14 mouse cellular contexts compared by ENCODE assay signal in genomic region chr6:120529123-120529522, GRCm38 (mm10). TPM values are rescaled to one million over a fixed set of nuclear protein-coding genes. Genes with fewer than 3 reads are reported as not detected.
DNase-seq lines count a peak whose midpoint lies in the region; ATAC-seq lines count a peak whose summit lies in the region.
"Had no signal": no experiment of that assay in that cellular context is flagged by ENCODE, and none has a peak within 500 bp of the region (broad histone marks: within the 10 kb centered on the region; RNA-seq: fewer than 3 reads in every experiment).

No protein-coding gene starts in this region.

- no peak overlapping the region for H3K27ac ChIP-seq in hindbrain, embryonic 12.5 days
- no peak overlapping the region for H3K27ac ChIP-seq in hindbrain, embryonic 14.5 days
- no peak overlapping the region for H3K27ac ChIP-seq in embryonic facial prominence, embryonic 14.5 days (replicated peaks; ENCODE audit: low read depth, low read length)
- H3K27ac ChIP-seq in neural tube, embryonic 15.5 days (replicated peaks) = no peak overlapping the region
- H3K27ac ChIP-seq: embryonic facial prominence, embryonic 12.5 days had no signal

- no peaks in the 10 kb centered on the region for H3K9me3 ChIP-seq in hindbrain, embryonic 12.5 days (replicated peaks)
- no peaks in the 10 kb centered on the region for H3K9me3 ChIP-seq in hindbrain, embryonic 14.5 days (ENCODE audit: control insufficient read depth, low read length)
- no peaks in the 10 kb centered on the region for H3K9me3 ChIP-seq in embryonic facial prominence, embryonic 14.5 days (ENCODE audit: control insufficient read depth, low read length)
- no peaks in the 10 kb centered on the region for H3K9me3 ChIP-seq in neural tube, embryonic 15.5 days (replicated peaks)
- H3K9me3 ChIP-seq: embryonic facial prominence, embryonic 12.5 days; limb, embryonic 15.5 days had no signal

- 78% methylated on average over 4 of the region's 4 CpGs for WGBS in hindbrain, embryonic 12.5 days
- WGBS in hindbrain, embryonic 14.5 days = 79% methylated on average over 4 of the region's 4 CpGs
- 57% methylated on average over 4 of the region's 4 CpGs for whole genome bisulfite sequencing in embryonic facial prominence, embryonic 14.5 days
- WGBS in neural tube, embryonic 15.5 days = 73% methylated on average over 4 of the region's 4 CpGs

- no peak overlapping the region for H3K4me3 ChIP-seq in hindbrain, embryonic 12.5 days
- no peak overlapping the region for H3K4me3 ChIP-seq in hindbrain, embryonic 14.5 days (replicated peaks; ENCODE audit: low read length)
- no peak overlapping the region for H3K4me3 ChIP-seq in embryonic facial prominence, embryonic 14.5 days (ENCODE audit: low read depth, low read length)
- H3K4me3 ChIP-seq in neural tube, embryonic 15.5 days (replicated peaks) = no peak overlapping the region; the same call in 1 of the 2 replicates
- H3K4me3 ChIP-seq: embryonic facial prominence, embryonic 12.5 days; limb, embryonic 15.5 days had no signal

- H3K36me3 ChIP-seq in hindbrain, embryonic 12.5 days = no peaks in the 10 kb centered on the region
- no peaks in the 10 kb centered on the region for H3K36me3 ChIP-seq in hindbrain, embryonic 14.5 days (replicated peaks; ENCODE audit: control insufficient read depth, insufficient read depth)
- H3K36me3 ChIP-seq in embryonic facial prominence, embryonic 14.5 days (ENCODE audit: control insufficient read depth, insufficient read depth, low read length) = no peaks in the 10 kb centered on the region
- no peaks in the 10 kb centered on the region for H3K36me3 ChIP-seq in neural tube, embryonic 15.5 days

- no peaks in the 10 kb centered on the region for H3K27me3 ChIP-seq in hindbrain, embryonic 12.5 days
- no peaks in the 10 kb centered on the region for H3K27me3 ChIP-seq in hindbrain, embryonic 14.5 days (ENCODE audit: control insufficient read depth, insufficient read depth, low read length)
- no peaks in the 10 kb centered on the region for H3K27me3 ChIP-seq in embryonic facial prominence, embryonic 14.5 days (replicated peaks; ENCODE audit: control insufficient read depth, insufficient read depth, low read length)
- H3K27me3 ChIP-seq in neural tube, embryonic 15.5 days (replicated peaks) = no peaks in the 10 kb centered on the region
- H3K27me3 ChIP-seq: embryonic facial prominence, embryonic 12.5 days had no signal

- ATAC-seq in hindbrain, embryonic 12.5 days (ENCODE audit: low FRiP score) = no peak
- no peak for ATAC-seq in hindbrain, embryonic 14.5 days (ENCODE audit: low FRiP score)
- ATAC-seq in embryonic facial prominence, embryonic 14.5 days (ENCODE audit: low read depth) = no peak
- ATAC-seq in neural tube, embryonic 15.5 days (ENCODE audit: low FRiP score) = no peak

- no peak for DNase-seq in hindbrain, embryonic 14.5 days (ENCODE audit: low spot score)
- DNase-seq in CD4-positive, CD25-positive, alpha-beta regulatory T cell, adult 2 months (ENCODE audit: low read depth, low spot score) = peak; percentile 69
- peak; percentile 19 for DNase-seq in embryonic facial prominence, embryonic 14.5 days (ENCODE audit: low spot score)
- no peak for DNase-seq in embryo, embryonic 10 days (ENCODE audit: low spot score)
- DNase-seq in kidney, postnatal 4 days = no peak
- no peak for DNase-seq in right cerebral cortex, adult 2 months (ENCODE audit: low spot score in 2 of 2)
- DNase-seq: cerebellum, adult 9-11 months; kidney, adult 8-10 months; lung, postnatal 4 days; right cerebral cortex, postnatal 25 days had no signal

- peak overlapping the region; percentile 62 for H3K4me2 ChIP-seq in hindbrain, embryonic 12.5 days (replicated peaks)
- H3K4me2 ChIP-seq in hindbrain, embryonic 14.5 days (replicated peaks) = no peak overlapping the region
- H3K4me2 ChIP-seq in embryonic facial prominence, embryonic 14.5 days (ENCODE audit: low read depth, low read length) = no peak overlapping the region
- peak overlapping the region; percentile 71 for H3K4me2 ChIP-seq in neural tube, embryonic 15.5 days

- peaks cover 22% of the 10 kb centered on the region for H3K4me1 ChIP-seq in hindbrain, embryonic 12.5 days
- H3K4me1 ChIP-seq in hindbrain, embryonic 14.5 days (replicated peaks; ENCODE audit: control insufficient read depth, insufficient read depth, low read length) = peaks cover 17% of the 10 kb centered on the region; the same call in 1 of the 2 replicates
- peaks cover 11% of the 10 kb centered on the region for H3K4me1 ChIP-seq in embryonic facial prominence, embryonic 14.5 days (ENCODE audit: control insufficient read depth, insufficient read depth, low read length)
- H3K4me1 ChIP-seq in neural tube, embryonic 15.5 days = peaks cover 32% of the 10 kb centered on the region

- no peak overlapping the region for H3K9ac ChIP-seq in hindbrain, embryonic 12.5 days
- no peak overlapping the region for H3K9ac ChIP-seq in hindbrain, embryonic 14.5 days
- H3K9ac ChIP-seq in embryonic facial prominence, embryonic 14.5 days (ENCODE audit: low read depth, low read length) = 0 out of 2 replicates have a peak overlapping the region, but pooled peaks have one; percentile 21
- 0 out of 2 replicates have a peak overlapping the region, but pooled peaks have one; percentile 11 for H3K9ac ChIP-seq in neural tube, embryonic 15.5 days (replicated peaks)
- H3K9ac ChIP-seq: embryonic facial prominence, embryonic 12.5 days had no signal

RNA-seq across cellular contexts. Expression of gene Hdhd5, which starts 2.0 kb away (rescaled TPM):
- 19.5 and 20.9 TPM in 2 replicates for polyA plus RNA-seq in hindbrain, embryonic 12.5 days (2016; fragmentation: Nextera tagmentation; extraction: Ambion mirVana)
- polyA plus RNA-seq in hindbrain, embryonic 14.5 days (2014; fragmentation: Nextera tagmentation; extraction: Ambion mirVana) = 9.6 and 13.4 TPM in 2 replicates
- 7.4 and 11.0 TPM in 2 replicates for polyA plus RNA-seq in embryonic facial prominence, embryonic 14.5 days (2014; fragmentation: Nextera tagmentation; extraction: Ambion mirVana)
- polyA plus RNA-seq in neural tube, embryonic 15.5 days (2015; fragmentation: Nextera tagmentation; extraction: Ambion mirVana) = 16.8 and 18.8 TPM in 2 replicates

RNA-seq across cellular contexts. Expression of gene Tmem121b, which starts 35.5 kb away (rescaled TPM):
- polyA plus RNA-seq in hindbrain, embryonic 12.5 days (2016; fragmentation: Nextera tagmentation; extraction: Ambion mirVana) = 3.2 and 4.1 TPM in 2 replicates
- 3.2 and 4.3 TPM in 2 replicates for polyA plus RNA-seq in hindbrain, embryonic 14.5 days (2014; fragmentation: Nextera tagmentation; extraction: Ambion mirVana)
- 0.04 and 0.22 TPM in 2 replicates for polyA plus RNA-seq in embryonic facial prominence, embryonic 14.5 days (2014; fragmentation: Nextera tagmentation; extraction: Ambion mirVana)
- 2.1 and 2.3 TPM in 2 replicates for polyA plus RNA-seq in neural tube, embryonic 15.5 days (2015; fragmentation: Nextera tagmentation; extraction: Ambion mirVana)
- polyA plus RNA-seq: limb, embryonic 15.5 days had no signal

Comparison
In these comparisons a context has a peak if more than half of its experiments do, and no peak if none do; other contexts are left out.
1. H3K4me2 ChIP-seq: peak in hindbrain, embryonic 12.5 days (single experiment) and neural tube, embryonic 15.5 days (single experiment); none in hindbrain, embryonic 14.5 days (single experiment) and embryonic facial prominence, embryonic 14.5 days (single experiment).
2. H3K9ac ChIP-seq: peak in embryonic facial prominence, embryonic 14.5 days (single experiment) and neural tube, embryonic 15.5 days (single experiment); none in hindbrain, embryonic 12.5 days (single experiment) and hindbrain, embryonic 14.5 days (single experiment).
3. DNase-seq: peak in CD4-positive, CD25-positive, alpha-beta regulatory T cell, adult 2 months (single experiment) and embryonic facial prominence, embryonic 14.5 days (single experiment); none in hindbrain, embryonic 14.5 days (single experiment), embryo, embryonic 10 days (single experiment), kidney, postnatal 4 days (0 of 2) and right cerebral cortex, adult 2 months (0 of 2).